Comparison of ENCODE assay signal across 11 mouse cellular contexts in the genomic region with DNA sequence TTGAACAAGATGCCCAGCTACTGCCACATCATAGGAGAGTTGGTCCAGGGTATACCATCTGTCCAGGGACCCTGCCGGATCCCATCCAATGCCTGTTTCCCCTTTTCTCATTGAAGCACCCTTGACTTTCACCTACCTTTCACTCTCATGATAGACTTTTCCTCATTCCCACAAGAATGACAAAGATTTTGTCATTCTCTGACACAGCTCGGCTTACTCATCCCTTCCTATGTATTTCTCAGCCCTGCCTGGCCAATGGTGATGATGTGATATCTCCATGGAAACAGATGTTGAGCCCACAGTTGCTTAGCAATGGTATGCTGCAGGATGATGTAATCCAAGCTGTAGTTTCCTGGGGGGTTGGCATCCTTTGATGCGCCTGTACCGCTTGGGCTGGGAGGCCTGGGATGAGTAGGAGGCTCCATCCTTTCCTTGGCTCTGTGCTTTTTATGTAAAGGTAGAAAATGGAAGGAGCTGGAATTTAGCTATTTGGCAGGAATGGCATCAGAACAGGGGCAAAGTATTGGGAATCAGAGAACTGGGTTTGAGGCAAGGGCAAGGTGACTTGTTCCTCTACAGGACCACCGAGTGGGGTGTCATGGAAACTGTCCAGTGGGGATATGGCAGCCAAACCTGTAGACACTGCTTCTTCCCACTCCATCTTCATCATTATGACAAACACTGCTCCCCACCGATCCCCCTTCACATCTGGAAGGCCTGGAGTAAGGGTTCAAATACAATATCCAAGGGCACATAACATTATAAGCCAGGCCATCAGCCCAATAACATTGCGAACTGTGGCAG.
A peak's percentile ranks its signal among the peaks of the same experiment; 100 is the strongest.
DNase-seq lines count a peak whose midpoint lies in the region; ATAC-seq and TF ChIP-seq lines count a peak whose summit lies in the region.
"Had no signal": no experiment of that assay in that cellular context is flagged by ENCODE, and none has a peak within 500 bp of the region (broad histone marks: within the 10 kb centered on the region; RNA-seq: fewer than 3 reads in every experiment).

No protein-coding gene starts in this region.

- TF ChIP-seq POLR2A in cerebellum, adult 2 months (IDR thresholded peaks at IDR 0.05; ENCODE audit: borderline replicate concordance, insufficient read depth, low read length): no peak
- no peak for TF ChIP-seq POLR2A in lung, adult 2 months (IDR thresholded peaks at IDR 0.05; ENCODE audit: borderline replicate concordance, extremely low read depth, low read depth, low read length)

- DNase-seq in cerebellum, postnatal 10 days: peak; percentile 42 to 47
- DNase-seq in cerebellum, adult 2 months: no peak
- peak; percentile 53 to 76 for DNase-seq in layer of hippocampus, postnatal 14 days (ENCODE audit: low spot score in 2 of 2)
- no peak for DNase-seq in cerebellum, adult 11-12 months
- no peak for DNase-seq in lung, adult 2 months
- DNase-seq: liver, embryonic 13.5 days; thymus, postnatal 14 days had no signal

- peaks cover 10% of the 10 kb centered on the region for H3K4me1 ChIP-seq in cerebellum, adult 2 months (ENCODE audit: control insufficient read depth, insufficient read depth, low read length)
- H3K4me1 ChIP-seq in forebrain, embryonic 16.5 days (replicated peaks; ENCODE audit: control insufficient read depth, insufficient read depth, low read length): peaks cover 12% of the 10 kb centered on the region
- H3K4me1 ChIP-seq in neural tube, embryonic 14.5 days (ENCODE audit: control insufficient read depth, insufficient read depth, low read length): peaks cover 3% of the 10 kb centered on the region; the same call in 1 of the 2 replicates
- no peaks in the 10 kb centered on the region for H3K4me1 ChIP-seq in lung, adult 2 months (ENCODE audit: control insufficient read depth, insufficient read depth, low read length)
- H3K4me1 ChIP-seq in intestine, embryonic 16.5 days (ENCODE audit: control insufficient read depth, insufficient read depth, low read length): no peaks in the 10 kb centered on the region
- H3K4me1 ChIP-seq: embryonic facial prominence, embryonic 12.5 days; liver, embryonic 13.5 days had no signal

- H3K27me3 ChIP-seq in cerebellum, adult 2 months (ENCODE audit: control insufficient read depth, insufficient read depth, low read length): no peaks in the 10 kb centered on the region
- no peaks in the 10 kb centered on the region for H3K27me3 ChIP-seq in forebrain, embryonic 16.5 days (replicated peaks; ENCODE audit: control insufficient read depth, insufficient read depth, low read length)
- H3K27me3 ChIP-seq in neural tube, embryonic 14.5 days (ENCODE audit: control insufficient read depth, insufficient read depth, low read length): no peaks in the 10 kb centered on the region
- H3K27me3 ChIP-seq in intestine, embryonic 16.5 days (replicated peaks; ENCODE audit: control insufficient read depth, insufficient read depth, low read length): no peaks in the 10 kb centered on the region
- H3K27me3 ChIP-seq: embryonic facial prominence, embryonic 12.5 days; liver, embryonic 13.5 days had no signal

- H3K36me3 ChIP-seq in forebrain, embryonic 16.5 days (ENCODE audit: control insufficient read depth, insufficient read depth): no peaks in the 10 kb centered on the region
- H3K36me3 ChIP-seq in neural tube, embryonic 14.5 days (ENCODE audit: control insufficient read depth, insufficient read depth, low read length): no peaks in the 10 kb centered on the region
- no peaks in the 10 kb centered on the region for H3K36me3 ChIP-seq in intestine, embryonic 16.5 days (ENCODE audit: control insufficient read depth, insufficient read depth, low read length)
- H3K36me3 ChIP-seq: embryonic facial prominence, embryonic 12.5 days; liver, embryonic 13.5 days had no signal

- H3K9ac ChIP-seq in forebrain, embryonic 16.5 days (replicated peaks; ENCODE audit: low read depth, low read length): no peak overlapping the region
- no peak overlapping the region for H3K9ac ChIP-seq in neural tube, embryonic 14.5 days (replicated peaks; ENCODE audit: low read depth, low read length)
- no peak overlapping the region for H3K9ac ChIP-seq in intestine, embryonic 16.5 days (ENCODE audit: low read depth, low read length)
- H3K9ac ChIP-seq: embryonic facial prominence, embryonic 12.5 days; liver, embryonic 13.5 days had no signal

- H3K9me3 ChIP-seq in forebrain, embryonic 16.5 days (ENCODE audit: control insufficient read depth, low read length): no peaks in the 10 kb centered on the region
- H3K9me3 ChIP-seq in neural tube, embryonic 14.5 days (ENCODE audit: control insufficient read depth, low read length): no peaks in the 10 kb centered on the region
- H3K9me3 ChIP-seq in intestine, embryonic 16.5 days (ENCODE audit: control insufficient read depth, low read length): no peaks in the 10 kb centered on the region
- H3K9me3 ChIP-seq: embryonic facial prominence, embryonic 12.5 days; liver, embryonic 13.5 days had no signal

- no peak overlapping the region for H3K4me3 ChIP-seq in cerebellum, adult 2 months (replicated peaks; ENCODE audit: insufficient read depth, low read depth, low read length)
- H3K4me3 ChIP-seq in forebrain, embryonic 16.5 days (replicated peaks; ENCODE audit: low read length): no peak overlapping the region
- no peak overlapping the region for H3K4me3 ChIP-seq in neural tube, embryonic 14.5 days (ENCODE audit: low read depth, low read length)
- no peak overlapping the region for H3K4me3 ChIP-seq in lung, adult 2 months (replicated peaks; ENCODE audit: extremely low read depth, low read depth, low read length)
- H3K4me3 ChIP-seq in intestine, embryonic 16.5 days (ENCODE audit: low read length): no peak overlapping the region
- H3K4me3 ChIP-seq: embryonic facial prominence, embryonic 12.5 days; liver, embryonic 13.5 days had no signal

- H3K4me2 ChIP-seq in forebrain, embryonic 16.5 days (ENCODE audit: low read length): no peak overlapping the region
- H3K4me2 ChIP-seq in neural tube, embryonic 14.5 days (ENCODE audit: low read depth, low read length): no peak overlapping the region
- no peak overlapping the region for H3K4me2 ChIP-seq in intestine, embryonic 16.5 days (ENCODE audit: low read depth, low read length)
- H3K4me2 ChIP-seq: embryonic facial prominence, embryonic 12.5 days; liver, embryonic 13.5 days had no signal

- H3K27ac ChIP-seq in cerebellum, adult 2 months (ENCODE audit: insufficient read depth, low read length): no peak overlapping the region
- H3K27ac ChIP-seq in forebrain, embryonic 16.5 days (ENCODE audit: low read length): peak overlapping the region; percentile 70
- peak overlapping the region; percentile 28; the same call in 1 of the 2 replicates for H3K27ac ChIP-seq in neural tube, embryonic 14.5 days (ENCODE audit: low read depth, low read length)
- H3K27ac ChIP-seq in intestine, embryonic 16.5 days (ENCODE audit: low read length): no peak overlapping the region
- H3K27ac ChIP-seq: embryonic facial prominence, embryonic 12.5 days; liver, embryonic 13.5 days had no signal

- 85% methylated on average over 7 of the region's 7 CpGs for WGBS in cerebellum, adult 2 months
- 77% methylated on average over 7 of the region's 7 CpGs for WGBS in forebrain, embryonic 16.5 days
- WGBS in neural tube, embryonic 14.5 days: 77% methylated on average over 7 of the region's 7 CpGs
- 85% methylated on average over 7 of the region's 7 CpGs for WGBS in lung, adult 2 months
- 84% methylated on average over 7 of the region's 7 CpGs for WGBS in intestine, embryonic 16.5 days

- no peak for TF ChIP-seq CTCF in cerebellum, adult 2 months (IDR thresholded peaks at IDR 0.05; ENCODE audit: borderline replicate concordance, insufficient read depth, low read depth, low read length)
- no peak for TF ChIP-seq CTCF in lung, adult 2 months (IDR thresholded peaks at IDR 0.05; ENCODE audit: insufficient read depth, low read length)

- peak; percentile 89 for ATAC-seq in forebrain, embryonic 16.5 days
- ATAC-seq in neural tube, embryonic 14.5 days (ENCODE audit: low read depth): peak; percentile 85
- no peak for ATAC-seq in intestine, embryonic 16.5 days

Comparison
In these comparisons a context has a peak if more than half of its experiments do, and no peak if none do; other contexts are left out.
1. DNase-seq: peak in cerebellum, postnatal 10 days (2 of 2) and layer of hippocampus, postnatal 14 days (2 of 2); none in cerebellum, adult 2 months (0 of 2), cerebellum, adult 11-12 months (single experiment) and lung, adult 2 months (single experiment).
2. H3K27ac ChIP-seq: peak in forebrain, embryonic 16.5 days (single experiment) and neural tube, embryonic 14.5 days (single experiment); none in cerebellum, adult 2 months (single experiment) and intestine, embryonic 16.5 days (single experiment).